Mouse (Mus musculus): ENCODE results near the gene Fbh1. TPM values are rescaled to one million over a fixed set of nuclear protein-coding genes. Genes with fewer than 3 reads are reported as not detected.

Gene Fbh1
- 51.2 and 60.5 TPM in 2 replicates for polyA plus RNA-seq (2012; rRNA removed)

- peak; percentile 99 for DNase-seq (ENCODE audit: low read depth)
Measured at GRCm38 (mm10) chr2:11777091-11778068, at the start of gene Fbh1, which contains the start of gene Ankrd16. Fbh1 (minus strand) TSS chr2:11777582. Ankrd16 (plus strand) TSS chr2:11777876.

DNA sequence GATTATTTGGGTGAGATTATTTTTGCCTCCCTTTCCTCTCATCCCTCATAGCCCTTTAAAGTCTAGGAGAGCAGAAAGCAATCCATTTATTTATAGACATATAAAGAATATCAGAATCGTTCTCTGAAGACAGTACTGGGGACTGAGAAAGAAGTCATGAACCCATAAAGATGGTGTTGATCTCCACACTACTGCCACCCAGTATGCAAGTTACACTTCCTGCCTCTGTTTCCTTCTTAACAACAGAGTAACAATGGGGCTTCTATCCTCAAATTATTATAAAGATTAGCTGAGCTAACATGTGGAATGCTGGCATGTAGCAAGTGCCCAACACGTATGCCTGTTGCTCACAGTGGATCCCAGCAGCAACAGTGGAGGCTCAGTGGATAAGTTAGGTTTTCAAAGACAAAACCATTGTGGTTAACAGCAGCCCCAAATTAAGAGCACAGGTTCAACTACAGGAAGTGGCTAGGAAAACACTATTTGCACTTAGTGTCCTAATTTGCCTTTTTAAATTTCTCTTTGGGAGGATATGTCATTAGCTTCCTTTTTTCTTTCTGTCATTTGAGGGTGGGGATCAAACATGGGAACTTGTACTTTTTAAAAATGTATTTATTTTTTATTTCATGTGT, 24.0 kb upstream of the Fbh1 start:
- no peak for DNase-seq (ENCODE audit: low read depth)

- no peak for DNase-seq (ENCODE audit: low read depth)
Measured at GRCm38 (mm10) chr2:11797930-11798364, 20.6 kb upstream of the Fbh1 start.

GRCm38 (mm10) chr2:11794668-11795067, 17.3 kb upstream of the Fbh1 start:
- no peak for DNase-seq (ENCODE audit: low read depth)

GRCm38 (mm10) chr2:11784159-11784558, 6.8 kb upstream of the Fbh1 start:
- DNase-seq (ENCODE audit: low read depth) = no peak

- peak; percentile 51 for DNase-seq (ENCODE audit: low read depth)
Measured at GRCm38 (mm10) chr2:11778087-11778823, 873 bp upstream of the Fbh1 start.

- DNase-seq (ENCODE audit: low read depth) = no peak
Measured at GRCm38 (mm10) chr2:11776415-11776814, 967 bp downstream of the Fbh1 start.

GRCm38 (mm10) chr2:11775121-11775520, 2.3 kb downstream of the Fbh1 start:
- DNase-seq (ENCODE audit: low read depth) = no peak

GRCm38 (mm10) chr2:11774426-11774825, 3.0 kb downstream of the Fbh1 start:
- DNase-seq (ENCODE audit: low read depth) = no peak

- no peak for DNase-seq (ENCODE audit: low read depth)
Measured at GRCm38 (mm10) chr2:11772401-11772800, 5.0 kb downstream of the Fbh1 start.

GRCm38 (mm10) chr2:11771701-11772100, 5.7 kb downstream of the Fbh1 start:
- DNase-seq (ENCODE audit: low read depth) = no peak

- no peak for DNase-seq (ENCODE audit: low read depth)
Measured at GRCm38 (mm10) chr2:11767161-11767545, 10.2 kb downstream of the Fbh1 start.

DNA sequence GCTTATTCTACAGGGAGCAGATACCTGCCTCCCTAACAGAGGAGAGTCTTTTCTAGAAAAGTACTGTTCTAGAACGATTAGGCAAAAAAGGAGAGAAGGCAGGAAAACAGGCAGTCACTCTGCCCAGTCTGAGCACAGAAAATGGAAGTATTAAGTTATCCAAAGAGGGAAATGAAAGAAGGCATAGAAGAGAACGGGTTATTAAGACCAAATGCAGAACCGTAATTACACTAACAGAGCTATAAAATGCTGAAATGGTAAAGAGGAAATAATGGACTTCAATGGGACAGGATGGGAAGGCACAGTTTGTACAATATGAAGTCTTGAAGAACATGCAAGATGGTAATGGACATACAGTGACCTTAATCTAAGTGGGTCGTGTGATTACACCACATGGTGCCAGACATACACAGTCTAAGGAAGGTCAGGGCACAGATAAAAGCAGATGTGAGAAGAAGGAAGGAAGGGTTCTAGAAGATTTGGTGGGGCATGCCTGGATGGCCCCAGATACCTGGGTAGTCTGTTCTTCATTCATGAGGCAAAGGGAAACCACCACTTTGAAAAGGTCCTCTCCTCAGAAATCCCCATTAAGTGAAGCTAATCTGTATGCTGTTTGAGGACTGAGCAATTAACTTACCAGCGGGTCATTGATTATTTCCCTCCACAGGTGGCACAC, 10.8 kb downstream of the Fbh1 start:
- no peak for DNase-seq (ENCODE audit: low read depth)

GRCm38 (mm10) chr2:11765694-11766093, 11.7 kb downstream of the Fbh1 start:
- no peak for DNase-seq (ENCODE audit: low read depth)

DNA sequence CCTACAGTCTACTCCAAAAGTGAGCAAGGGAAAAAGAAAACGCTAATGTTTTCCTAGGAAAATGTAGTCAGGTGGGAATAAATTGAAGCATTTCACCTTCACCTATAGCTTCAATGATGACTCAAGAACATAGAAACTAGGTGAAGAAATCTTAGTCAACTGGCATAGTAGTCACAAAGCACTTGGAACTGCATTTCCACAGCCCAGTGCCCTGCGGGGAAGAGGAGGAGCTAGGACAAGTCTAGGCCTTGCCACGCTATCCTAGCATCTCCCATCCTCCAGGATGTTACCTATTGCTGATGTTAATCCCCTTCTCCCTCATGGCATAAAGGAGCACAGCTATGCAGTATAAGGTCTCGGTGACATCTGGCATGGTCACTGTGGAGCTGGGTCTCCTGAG, 14.8 kb downstream of the Fbh1 start:
- peak; percentile 77 for DNase-seq (ENCODE audit: low read depth)

DNA sequence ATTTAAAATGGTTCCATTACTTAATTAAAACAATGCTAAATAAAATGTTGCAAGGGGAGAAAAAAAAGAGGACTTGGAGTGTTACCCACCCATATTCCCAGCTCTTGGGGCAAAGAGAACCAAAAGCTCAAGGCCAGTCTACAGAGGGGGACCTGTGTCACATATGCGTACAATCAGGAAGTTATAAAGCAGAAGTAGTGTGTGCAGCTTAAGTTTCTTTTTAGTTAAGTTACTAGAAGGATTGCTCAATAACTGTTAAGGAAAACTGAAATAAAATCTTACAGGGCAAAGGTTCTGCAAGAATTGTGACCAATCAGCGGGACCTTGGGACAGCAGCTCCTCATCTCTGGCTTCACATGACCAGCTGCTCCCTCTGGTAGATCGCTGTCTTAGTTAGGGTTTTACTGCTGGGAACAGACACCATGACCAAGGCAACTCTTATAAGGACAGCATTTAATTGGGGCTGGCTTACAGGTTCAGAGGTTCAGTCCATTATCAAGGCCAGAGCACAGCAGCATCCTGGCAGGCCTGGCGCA, 37.8 kb downstream of the Fbh1 start:
- DNase-seq (ENCODE audit: low read depth) = no peak

- DNase-seq (ENCODE audit: low read depth) = no peak
Measured at GRCm38 (mm10) chr2:11738794-11739193, 38.6 kb downstream of the Fbh1 start.

DNA sequence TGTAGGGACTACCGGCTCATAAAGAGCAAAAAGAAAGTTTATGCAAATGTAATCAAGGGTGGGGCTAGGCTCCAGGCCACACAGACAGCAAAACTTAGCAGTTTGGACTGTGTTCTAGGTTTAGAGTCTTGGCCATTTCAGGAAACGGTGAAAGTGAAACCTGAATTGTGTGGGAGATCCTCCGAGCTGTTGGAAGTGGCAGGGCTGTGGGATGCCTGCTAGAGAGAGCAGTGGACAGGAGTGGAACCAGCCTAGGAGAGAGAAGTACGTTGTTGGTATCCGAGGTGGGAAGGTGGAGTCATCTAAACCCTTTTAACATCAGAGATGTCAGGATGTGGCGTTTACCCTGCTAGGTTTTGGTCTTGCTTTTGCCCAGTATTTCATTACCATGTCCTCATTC, 41.5 kb downstream of the Fbh1 start:
- no peak for DNase-seq (ENCODE audit: low read depth)

DNA sequence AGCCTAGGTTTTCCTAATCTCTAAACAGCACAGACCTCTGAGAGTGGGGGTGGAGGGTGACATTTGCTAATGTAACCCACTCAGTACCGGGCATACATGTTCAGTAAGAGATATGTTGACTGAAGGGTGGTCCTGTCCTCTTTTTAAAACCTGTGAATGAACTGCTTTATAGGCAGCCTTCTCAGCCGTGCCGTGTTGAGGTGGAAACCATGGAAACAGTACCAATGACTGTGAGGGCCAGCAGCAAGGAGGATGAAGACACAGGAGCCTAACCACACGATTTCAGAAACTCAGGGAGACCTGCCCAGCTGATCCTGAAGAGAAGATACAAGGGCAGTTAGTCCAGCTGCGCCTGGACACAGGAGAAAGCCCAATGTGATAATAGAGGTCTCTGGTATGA, 44.4 kb downstream of the Fbh1 start:
- DNase-seq (ENCODE audit: low read depth) = no peak

DNA sequence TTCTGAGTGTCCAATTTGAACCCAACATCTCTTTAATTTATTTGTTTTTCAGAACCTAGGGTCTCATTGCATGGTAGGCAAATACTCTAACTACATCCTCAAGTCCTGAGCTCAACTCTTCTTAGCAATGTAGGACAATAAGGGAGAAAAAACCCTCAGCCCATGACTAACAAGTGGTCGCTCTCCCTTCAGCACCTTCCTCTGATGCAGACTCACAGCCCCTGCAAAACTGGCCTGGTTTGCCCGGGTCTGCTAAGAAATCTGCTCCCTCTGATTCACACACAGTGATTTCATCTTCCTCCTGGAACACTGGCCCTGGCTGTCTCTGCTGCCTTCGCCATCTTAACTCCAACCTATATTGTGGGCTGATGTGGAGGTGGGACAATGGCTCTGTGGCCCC, 48.3 kb downstream of the Fbh1 start:
- no peak for DNase-seq (ENCODE audit: low read depth)

DNA sequence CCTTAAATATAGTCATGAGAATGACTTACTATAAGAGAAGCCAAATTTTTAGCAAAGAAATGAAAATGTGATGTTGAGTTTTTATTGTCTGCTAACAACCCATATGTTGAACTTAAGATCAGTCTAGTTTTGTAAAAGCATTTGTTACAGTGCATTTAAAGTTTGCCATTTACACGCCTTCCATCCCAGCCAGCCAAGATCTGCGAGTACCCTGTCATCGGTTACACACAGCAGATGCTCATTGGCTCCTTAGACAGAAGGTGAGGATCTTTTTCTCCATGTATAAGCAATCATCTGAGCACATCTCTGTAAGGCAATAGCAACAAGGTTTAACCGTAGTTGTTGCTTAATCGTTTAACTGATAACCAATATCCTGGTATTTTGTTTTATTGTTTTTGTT, 49.8 kb downstream of the Fbh1 start:
- DNase-seq (ENCODE audit: low read depth) = no peak

All from gonadal fat pad, adult 2 months (tissue).